Mouse (Mus musculus) embryonic stem cell, embryonic (primary cell): Measurements from ENCODE around the gene Fmn2.

Experiments used
- CTCF ChIA-PET, 4 experiments: fragments of 300-600 bp in 2 of 4; fragments of 350-600 bp in 2 of 4; sonication (Branson Sonifier 250); formaldehyde crosslinking; loops; one replicate each; lab custom pipeline; 2022; ENCODE audit warnings: inconsistent platforms in 2 of 4; lab: Charles Lee
- POLR2A ChIA-PET, 4 experiments: fragments of 300-600 bp in 2 of 4; fragments of 350-600 bp in 2 of 4; sonication (Branson Sonifier 250); formaldehyde crosslinking; loops; one replicate each; lab custom pipeline; 2022; ENCODE audit warnings: antibody characterized with exemption in 4 of 4, inconsistent platforms in 1 of 4; lab: Charles Lee

Gene Fmn2

DNA sequence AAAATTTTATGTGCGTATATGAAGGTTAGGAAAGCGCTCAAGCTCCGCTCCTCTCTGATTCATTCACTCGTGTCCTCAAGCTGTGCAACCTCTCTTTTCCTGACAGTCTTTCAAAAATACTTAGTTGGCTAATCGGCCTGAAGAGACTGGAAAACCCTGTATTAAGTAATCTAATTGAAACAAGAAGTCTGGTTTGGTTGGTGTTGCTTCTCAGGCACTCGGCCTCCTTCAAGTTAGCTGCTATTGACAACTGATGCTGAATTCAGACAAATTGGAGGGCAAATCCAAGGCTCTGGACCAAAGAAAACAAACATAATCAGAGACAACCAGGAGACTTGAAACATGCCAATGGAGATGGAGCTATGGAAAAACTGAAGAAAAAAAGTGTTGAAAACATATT is 343.2 kb downstream of the Fmn2 start:
- ChIA-PET POLR2A (no interaction called here), CTCF (interaction anchor here in 1 of 4 experiments (0.6 kb wide), 1 partner anchor 28 kb away, joined by 3 read pairs; no protein-coding TSS in a partner anchor)

- CTCF ChIA-PET, result no interaction called here
- POLR2A ChIA-PET, result interaction anchor here in 1 of 4 experiments (0.6 kb wide), 1 partner anchor 56 kb away, joined by 3 read pairs; no protein-coding TSS in a partner anchor
Measured at GRCm38 (mm10) chr1:174856188-174856587, 354.6 kb downstream of the Fmn2 start.

- POLR2A ChIA-PET, result interaction anchor here in 1 of 4 experiments (0.7 kb wide), 1 partner anchor 335 kb away, joined by 4 read pairs; no protein-coding TSS in a partner anchor
- CTCF ChIA-PET, result interaction anchor here in 1 of 4 experiments (0.6 kb wide), 1 partner anchor 425 kb away, joined by 3 read pairs; no protein-coding TSS in a partner anchor
Measured at GRCm38 (mm10) chr1:174860407-174861118, 358.9 kb downstream of the Fmn2 start.
